Mouse (Mus musculus) embryo, embryonic 10 days (tissue): ENCODE data around the gene B230217C12Rik.
"Not testable (repeated sequence)": the region's sequence is repeated elsewhere in the genome, so short reads cannot be mapped to it uniquely, and the experiment has no call there.

Experiments used
- DNase-seq: peaks from one replicate; pipeline ENCODE4 v3.0.0-alpha.2; 2015; ENCODE audit warnings: low spot score

The B230217C12Rik gene

DNA sequence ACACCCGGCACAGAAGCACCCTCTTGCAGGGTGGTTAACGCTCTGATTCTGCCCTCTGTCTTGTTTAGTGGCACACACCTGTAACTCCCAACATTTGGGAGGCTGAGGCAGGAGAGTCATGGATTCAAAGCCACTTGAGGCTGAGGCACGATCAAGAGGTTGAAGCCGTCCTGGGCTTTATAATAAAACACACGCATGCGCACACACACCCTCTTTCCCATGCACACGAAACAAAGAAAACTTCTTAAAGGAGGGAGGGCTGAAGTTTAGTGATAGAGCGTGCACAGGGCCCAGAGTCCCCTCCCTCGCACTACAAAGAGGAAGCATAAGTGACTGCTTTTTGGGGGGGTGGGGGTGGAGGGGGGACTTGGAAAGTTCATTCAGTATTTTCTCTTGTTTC is 14.6 kb upstream of the B230217C12Rik start:
- DNase-seq, result no peak

DNA sequence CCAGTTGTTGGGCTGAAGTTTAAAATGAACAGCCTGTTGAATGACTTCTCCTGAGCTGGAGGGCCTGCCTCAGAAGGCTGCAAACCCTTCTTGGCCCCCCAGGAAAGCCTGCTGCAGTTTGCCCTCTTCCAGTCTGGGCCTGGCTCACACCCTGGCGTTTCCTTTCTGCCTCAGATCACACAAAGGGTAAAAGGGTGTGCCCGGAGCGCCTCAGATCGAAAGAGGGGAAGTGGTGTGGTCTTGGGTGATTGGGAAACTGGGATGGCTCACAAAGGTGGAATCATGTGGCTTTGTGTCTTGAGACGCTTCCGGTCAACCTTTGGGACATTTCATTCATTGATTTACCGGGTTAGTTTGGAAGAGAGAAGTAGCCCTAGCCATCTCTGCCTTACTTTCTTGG is 14.2 kb upstream of the B230217C12Rik start:
- no peak for DNase-seq

DNA sequence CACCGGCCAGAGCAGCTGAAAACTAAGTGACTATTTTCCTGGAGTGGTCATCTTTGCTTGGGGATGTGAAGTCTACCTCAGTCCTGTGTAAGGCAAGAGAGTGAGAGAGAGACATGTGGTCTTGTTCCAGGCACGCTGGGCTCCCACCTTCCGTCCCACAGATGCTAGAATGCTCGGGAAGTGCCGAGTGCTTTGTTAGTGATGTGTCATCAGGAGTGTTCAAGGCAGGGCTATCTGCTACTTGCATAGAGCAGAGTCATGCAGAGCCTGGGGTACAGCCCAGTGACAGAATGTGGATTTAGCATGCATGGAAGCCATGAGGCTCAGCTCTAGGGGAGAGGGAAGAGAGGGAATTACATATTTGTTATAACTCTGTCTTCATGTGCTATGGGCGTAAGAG is 12.9 kb upstream of the B230217C12Rik start:
- no peak for DNase-seq

DNA sequence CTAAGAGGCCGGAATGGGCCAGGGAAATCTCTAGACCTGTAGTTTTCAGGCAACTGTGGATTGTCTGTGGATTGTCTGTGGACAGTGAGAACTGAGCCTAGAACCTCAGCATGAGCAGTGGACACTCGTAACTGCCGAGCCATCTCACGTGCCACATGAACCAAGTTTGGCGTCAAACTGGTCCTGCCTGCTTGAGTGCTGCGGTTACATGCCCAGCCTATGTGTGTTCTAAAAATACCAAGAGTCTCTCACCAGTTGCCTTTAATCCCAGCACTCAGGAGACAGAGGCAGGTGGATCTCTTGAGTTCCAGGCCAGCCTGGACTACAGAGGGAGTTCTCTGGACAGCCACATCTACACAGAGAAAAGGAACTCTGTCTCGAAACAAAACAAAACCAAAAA is 11.2 kb upstream of the B230217C12Rik start:
- DNase-seq, result no peak

DNA sequence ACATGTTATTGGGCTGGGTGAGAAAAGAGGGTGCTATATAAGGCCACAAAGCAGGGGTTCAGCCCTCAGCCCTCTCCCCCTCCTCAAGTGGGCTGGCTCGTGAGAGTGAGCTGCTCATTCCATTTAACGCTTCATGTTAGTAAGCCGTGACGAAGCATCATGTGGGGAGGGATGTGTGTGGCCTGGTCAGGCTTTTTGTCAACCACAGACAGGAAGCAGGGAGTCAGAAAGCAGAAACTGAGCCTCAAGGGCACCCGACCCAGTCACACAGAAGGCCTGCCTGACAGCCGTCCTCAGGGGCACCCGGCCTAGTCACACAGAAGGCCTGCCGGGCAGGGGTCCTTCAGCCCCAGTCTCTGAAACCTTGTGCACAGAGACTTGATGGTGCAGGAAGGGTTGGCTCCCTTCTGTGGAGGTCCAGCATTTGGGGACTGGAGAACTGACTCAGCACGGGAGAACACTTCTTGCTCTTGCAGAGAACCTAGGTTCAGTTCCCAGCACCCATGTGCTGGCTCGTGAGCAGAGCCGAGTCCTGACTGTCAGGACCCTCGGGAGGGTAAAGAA is 10.6 kb upstream of the B230217C12Rik start:
- DNase-seq, result no peak

DNA sequence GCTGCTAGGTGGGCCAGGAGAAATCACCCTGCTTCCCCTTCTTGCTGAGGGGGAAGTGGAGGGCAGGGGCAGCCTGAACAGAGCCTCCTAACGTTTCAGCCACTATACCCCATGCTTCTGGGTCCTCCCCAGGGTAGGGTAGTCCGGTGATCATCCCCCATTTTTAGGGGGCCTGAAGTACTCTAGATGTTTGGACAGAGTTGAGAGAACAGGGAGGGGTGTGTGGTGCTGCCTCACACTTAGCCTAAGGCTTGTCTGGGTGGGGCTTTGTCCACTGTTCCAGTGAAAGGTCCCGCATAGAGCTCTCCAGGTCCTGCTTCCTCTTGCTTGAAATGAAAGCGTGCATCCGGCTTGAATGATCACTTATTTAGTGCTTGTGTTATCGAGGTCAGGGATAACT is 10.1 kb upstream of the B230217C12Rik start:
- no peak for DNase-seq

DNA sequence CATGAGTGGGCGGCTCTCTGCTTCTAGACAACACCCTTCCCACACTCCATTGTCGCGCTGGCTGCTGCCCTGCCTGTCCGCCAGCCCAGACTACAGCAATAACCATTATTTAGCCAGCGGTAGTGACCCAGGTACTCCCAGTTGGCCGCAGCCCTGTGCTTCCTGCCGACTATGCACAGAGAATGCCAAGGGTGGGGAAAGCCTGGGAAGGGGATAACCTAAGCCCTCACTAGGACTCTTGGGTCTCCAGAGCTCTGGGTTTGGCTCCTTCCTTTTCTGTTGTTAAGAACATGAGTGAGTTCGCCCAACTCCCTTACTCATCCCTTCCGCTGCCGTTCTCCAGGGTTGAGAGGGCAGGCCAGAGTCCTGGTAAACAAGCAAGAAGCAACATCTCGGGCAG is 8.6 kb upstream of the B230217C12Rik start:
- DNase-seq, result no peak

DNA sequence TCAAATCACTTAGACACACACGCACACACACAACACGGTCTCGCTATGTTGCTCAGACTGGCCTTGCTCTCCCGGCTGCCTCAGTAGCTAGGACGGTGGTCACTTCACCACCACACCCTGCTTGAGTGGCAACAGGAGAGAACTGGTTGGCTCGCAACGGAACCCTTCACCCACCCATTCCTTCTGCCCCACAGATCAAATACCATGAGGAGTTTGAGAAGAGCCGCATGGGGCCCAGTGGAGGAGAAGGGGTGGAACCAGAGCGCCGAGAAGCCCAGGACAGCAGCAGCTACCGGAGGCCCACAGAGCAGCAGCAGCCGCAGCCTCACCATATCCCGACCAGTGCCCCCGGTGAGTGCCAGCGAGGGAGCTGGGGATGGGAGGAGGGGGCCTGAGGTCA is 7.2 kb upstream of the B230217C12Rik start:
- no peak for DNase-seq

DNA sequence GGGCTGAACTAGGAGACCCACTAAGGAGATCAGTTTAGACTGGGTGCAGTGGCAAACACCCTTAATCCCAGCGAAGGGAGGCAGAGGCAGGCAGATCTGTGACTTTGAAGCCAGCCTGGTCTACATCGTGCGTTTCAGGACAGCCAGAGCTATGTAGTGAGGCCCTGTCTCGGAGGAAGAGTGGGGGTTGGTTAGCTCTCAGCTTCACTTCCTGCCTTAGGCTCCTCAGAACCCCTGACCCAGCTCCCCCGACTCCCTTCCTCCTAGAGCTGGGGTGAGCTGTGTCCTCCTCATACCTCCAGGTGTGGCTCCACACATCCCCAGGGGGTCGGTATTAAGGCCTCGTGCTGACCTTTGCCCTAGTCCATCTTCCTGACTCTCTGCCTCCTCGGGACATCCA is 4.0 kb upstream of the B230217C12Rik start:
- DNase-seq, result no peak

DNA sequence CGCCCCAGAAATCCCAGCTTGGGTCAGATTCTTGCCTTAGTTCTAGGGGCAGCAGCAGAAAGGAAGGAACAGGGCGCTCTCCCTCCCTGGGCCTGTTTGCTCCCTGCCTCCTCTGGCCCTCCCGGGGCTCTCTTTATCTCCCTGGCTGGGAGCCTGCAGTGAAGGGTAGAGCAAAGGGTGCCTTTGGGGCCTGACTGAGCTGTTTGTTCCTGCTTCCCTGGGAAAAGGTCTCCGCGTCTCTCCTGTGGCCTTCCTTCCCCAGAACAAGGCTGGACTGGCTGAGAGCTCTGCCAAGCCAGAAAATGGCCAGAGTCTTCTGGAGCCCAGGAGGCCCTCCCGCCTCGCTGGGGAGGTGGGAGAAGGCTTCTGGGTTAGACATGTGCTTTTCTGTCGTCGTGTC is 3.5 kb upstream of the B230217C12Rik start:
- DNase-seq, result not testable (repeated sequence)

DNA sequence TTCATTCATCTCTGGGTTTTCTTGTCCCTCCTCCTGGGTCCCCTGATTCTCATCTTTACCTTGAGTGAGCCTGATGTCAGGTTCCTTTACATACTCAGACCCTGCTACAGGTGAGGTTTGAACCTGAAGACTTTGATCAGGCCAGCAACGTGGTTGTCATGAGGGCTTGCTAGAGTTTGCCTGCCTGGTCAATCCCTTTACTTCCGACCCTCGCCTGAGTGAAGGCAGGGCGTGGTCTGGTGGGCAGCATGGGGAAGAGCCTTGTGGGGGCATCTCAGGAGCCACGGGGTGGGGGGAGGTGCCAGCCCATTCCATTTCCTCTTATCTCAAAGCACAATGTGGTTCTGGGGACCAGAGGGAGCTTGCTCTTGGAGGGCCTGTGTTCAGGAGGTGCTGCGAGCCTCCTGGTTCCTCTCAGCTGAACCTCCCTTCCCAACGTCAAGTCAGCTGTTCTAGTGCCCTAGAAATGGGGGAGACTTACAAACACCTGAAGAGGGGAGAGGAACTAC is 2.9 kb upstream of the B230217C12Rik start:
- DNase-seq, result no peak

DNA sequence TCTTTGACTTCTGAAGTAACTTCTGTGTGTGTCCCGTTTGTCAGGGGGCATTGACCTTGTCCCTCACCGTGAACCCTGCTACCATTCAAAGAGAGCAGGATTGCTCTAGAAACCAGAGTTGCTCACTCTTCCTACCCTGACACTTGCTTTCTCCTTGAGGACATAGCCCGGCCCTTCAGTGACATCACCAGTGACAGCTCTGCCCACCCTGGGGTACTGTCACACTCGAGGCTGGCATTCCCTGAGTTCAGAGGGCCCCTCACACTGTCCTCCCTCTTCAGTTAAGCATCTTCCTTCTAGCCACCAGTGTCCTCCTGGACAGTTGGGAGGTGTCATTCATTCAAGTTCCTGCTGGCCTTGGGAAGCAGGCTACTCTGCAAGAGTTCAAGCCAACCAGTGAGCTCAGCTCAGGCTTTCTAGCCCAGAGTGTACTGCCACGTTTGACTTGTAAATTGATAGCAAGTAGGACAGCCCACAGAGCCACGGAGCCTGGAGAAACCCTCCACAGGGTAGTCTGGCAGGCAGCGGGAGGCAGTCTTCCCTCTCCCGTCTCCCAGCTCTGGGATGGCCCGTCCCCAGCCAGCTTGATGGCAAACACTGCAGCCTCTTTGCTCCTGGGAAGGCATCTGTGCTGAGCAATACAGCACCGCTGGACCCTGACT is 1.7 kb upstream of the B230217C12Rik start:
- no peak for DNase-seq

DNA sequence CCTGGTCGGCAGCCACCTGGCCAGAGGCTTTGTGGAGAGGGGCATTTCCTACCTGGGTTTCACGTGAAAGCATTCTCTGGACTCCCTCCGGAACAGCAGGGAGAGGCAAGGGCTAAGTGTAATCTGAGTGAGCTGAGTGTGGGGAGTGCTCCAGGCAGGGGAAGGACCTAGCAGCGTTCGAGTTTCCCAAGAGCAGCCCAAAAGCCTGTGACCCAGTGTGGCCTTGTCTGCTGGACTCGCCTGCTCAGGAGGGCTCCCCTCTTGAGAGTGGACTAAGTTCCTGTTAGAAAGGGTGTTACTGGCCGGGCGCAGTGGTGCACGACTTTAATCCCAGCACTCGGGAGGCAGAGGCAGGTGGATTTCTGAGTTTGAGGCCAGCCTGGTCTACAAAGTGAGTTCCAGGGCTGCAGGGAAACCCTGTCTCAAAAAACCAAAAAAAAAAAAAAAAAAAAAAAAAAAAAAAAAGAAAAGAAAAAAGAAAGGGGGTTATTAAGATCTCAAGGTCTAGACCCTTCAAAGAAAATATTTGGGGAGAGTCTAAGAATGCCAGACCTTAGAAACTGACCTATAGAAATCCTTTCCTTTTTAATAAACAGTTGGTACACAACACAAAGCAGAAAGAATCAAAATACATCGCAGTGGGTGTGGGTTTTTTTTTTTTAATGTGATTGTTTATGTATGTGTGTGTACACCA is 992 bp upstream of the B230217C12Rik start:
- DNase-seq, result no peak

DNA sequence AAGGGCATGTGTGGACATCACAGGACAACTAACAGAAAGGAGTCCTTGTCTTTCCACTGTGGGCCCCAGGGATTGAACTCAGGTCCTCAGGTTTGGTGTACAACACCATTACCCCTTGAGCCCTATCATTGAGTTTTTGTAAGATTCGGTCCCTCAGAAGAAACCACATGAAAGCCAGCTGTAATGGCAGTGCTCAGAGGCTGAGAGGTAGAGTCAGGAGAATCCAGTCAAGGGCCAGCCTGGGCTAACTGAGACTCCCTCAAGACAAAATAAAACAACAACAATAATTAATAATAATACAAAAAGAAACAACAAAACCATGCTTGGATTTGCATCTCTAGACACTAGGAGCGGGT is 467 bp upstream of the B230217C12Rik start:
- DNase-seq, result no peak

DNA sequence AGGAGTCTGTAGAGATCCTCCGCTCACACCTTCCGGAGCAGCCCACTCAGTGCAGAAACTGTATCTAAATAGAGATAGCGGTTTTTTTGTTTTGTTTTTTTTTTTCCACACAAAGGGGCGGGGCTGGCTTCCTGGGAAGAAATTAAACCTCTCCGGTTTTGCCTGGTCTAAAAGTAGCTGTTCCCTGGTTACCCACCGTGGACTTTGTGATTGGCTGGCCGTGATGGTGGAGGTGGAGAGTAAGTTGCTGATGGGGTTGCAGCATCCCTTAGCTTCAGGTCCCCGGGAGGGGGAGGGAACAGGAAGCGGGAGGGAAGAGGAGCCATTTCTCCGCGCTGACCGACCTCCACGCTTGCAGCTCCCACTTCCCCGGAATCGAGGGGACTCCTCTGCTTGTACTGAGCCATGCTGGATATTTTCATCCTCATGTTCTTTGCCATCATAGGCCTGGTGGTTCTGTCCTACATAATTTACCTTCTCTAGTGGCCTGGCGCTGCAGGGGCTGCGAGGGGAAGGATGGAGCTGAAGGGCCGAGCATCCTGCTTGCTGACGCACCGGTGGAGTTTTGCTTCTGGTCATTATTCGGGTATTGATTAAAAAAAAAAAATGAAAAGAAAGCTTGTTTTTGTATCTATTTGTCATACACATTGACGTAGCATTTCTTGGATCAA is 546 bp downstream of the B230217C12Rik start:
- DNase-seq, result peak; percentile 94

DNA sequence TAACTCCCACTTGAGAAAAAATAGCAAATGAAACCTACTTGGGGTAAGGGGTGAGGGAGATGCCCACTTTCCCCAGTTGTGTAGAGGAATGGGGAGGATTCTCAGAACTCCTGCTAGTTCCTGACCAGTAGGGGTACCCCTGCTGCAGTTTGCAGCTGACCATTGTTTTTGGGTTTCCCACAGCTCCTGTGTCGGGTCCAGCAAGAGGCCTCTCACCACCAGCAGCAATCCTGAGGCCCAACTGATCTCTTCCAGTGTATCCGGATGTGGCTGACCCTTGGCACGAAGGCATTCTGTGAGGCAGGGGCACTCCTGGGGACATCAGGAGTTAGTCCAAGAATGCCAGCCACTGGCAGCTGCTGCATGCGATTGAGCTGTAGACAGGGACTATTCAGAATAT is 1.4 kb downstream of the B230217C12Rik start:
- DNase-seq, result no peak

DNA sequence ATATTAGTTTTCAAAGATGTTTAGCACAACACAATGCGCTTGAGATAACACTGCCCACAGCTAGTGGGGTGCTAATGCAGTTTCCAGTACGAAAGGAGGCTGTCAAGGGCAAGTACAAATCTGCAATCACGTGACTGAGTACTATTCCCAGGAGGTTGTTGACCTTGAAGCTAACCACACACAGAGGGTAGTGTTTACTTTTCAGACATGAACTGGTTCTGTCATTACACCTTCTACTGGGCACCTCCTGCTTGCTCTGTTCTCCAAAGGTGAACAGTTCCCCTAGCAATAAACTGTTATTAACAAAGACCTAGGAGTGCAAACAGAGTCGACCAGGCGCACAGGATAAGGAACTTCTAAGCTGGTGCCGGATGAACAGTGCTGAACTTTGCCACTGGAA is 9.8 kb downstream of the B230217C12Rik start:
- DNase-seq, result no peak

DNA sequence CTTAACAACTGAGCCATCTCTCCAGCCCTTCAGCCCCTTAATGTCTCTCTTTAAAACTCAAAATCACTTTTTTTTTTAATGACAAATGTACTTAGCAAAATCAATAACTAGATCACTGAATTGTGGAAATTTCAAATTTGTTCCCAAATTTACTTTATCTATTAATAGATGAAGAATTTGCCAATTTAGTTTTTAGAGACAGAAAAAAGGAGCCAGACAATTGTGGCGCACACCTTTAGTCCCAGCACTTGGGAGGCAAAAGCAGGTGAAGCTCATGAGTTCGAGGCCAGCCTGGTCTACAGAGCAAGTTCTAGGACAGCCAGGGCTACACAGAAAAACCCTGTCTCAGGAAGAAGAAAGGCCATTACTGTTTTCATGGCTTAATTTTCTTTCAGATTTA is 11.0 kb downstream of the B230217C12Rik start:
- DNase-seq, result no peak

DNA sequence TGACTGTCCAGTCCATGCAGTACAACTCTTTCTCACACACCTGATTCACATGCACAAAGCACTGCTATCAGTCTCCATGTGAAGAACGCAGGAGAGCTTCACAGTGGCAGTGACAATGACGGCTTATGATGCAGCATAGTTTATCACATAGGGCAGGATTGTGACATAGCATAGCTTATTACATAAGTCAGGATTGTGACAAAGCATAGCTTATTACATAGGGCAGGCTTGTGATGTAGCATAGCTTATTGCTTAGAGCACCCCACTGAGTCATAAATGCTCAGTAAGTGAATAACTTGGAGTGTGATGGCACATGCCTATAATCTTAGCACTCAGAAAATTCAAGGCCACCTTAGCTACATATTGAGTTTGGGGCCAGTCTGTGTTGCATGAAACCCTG is 14.9 kb downstream of the B230217C12Rik start:
- no peak for DNase-seq

DNA sequence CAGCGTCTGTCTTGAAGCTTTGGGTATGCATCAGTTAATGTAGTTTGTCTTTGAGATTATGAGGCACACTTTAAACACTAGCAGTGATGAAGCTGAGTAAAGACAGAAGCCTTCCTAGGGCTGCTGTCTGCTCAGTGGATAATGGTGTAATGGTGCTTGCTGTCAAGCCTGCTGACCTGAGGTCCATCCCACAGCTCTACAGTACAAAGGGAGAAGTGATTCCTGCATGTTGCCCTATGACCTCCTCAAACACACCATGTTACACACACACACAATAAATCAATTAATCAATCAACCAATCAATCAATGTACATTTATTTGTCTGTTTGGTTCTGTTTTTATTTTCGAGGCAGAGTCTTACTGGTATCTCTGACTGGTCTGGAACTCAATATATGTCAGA is 21.6 kb downstream of the B230217C12Rik start:
- no peak for DNase-seq

DNA sequence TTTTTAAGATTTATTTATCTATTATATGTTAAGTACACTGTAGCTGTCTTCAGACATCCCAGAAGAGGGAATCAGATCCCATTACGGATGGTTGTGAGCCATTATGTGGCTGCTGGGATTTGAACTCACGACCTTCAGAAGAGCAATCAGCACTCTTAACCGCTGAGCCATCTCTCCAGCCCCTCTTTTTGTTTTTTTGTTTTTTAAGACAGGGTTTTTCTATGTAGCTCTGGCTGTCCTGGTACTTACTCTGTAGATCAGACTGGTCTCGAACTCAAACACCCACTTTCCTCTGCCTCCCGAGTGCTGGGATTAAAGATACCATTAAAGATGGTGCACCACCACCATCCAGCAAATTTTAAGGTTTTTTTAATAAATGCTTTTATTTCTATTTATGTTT is 24.8 kb downstream of the B230217C12Rik start:
- no peak for DNase-seq

DNA sequence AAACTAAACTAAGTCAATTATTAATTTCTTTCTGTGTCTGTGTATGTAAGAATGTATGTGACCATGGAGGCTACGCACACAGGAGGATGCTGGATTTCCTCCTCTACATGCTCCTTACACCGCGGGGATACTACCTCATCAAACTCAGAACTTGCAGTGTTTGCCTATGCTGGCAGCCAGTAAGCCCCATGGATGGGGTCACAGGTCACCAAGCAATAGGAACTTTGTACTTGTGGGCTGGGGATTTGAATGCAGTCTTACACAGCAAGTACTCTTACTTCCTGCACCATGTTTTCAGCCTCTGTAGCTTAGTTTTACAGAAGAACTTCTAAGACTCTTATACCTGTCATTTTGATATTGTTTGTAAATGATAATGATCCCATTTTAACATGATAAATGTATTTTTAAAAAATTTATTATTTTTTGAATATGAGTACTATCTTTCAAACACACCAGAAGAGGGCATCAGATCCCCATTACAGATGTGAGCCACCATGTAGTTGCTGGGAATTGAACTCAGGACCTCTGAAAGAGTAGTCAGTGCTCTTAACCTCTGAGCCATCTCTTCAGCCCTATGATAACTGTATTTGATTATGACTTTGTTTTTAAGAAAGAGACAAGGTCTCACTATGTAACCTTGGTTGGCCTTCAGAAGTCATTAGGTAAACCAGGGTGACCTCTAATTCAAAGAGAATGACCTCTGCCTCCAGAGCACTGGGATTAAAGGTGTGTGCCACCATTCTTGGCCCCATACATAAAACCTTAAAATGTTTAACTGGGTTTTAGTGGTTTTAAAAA is 25.7 kb downstream of the B230217C12Rik start:
- DNase-seq, result no peak
